Mouse (Mus musculus): ENCODE measurements around the gene Sparcl1. TPM values are rescaled to one million over a fixed set of nuclear protein-coding genes. Genes with fewer than 3 reads are reported as not detected.

Gene Sparcl1
- total RNA-seq, 2 experiments from 2014 or later = 125 to 142 TPM

GRCm38 (mm10) chr5:104071048-104071447, 42.5 kb downstream of the Sparcl1 start:
- intact Hi-C loops (cut with DNase I) = loop anchor here (5.0 kb wide), 1 partner anchor 271 kb away; no protein-coding TSS in a partner anchor
- no peak for DNase-seq

- intact Hi-C loops (cut with DNase I) = no loop called here
- DNase-seq = no peak
Observed at GRCm38 (mm10) chr5:104068751-104069150, 44.8 kb downstream of the Sparcl1 start.

- no peak for DNase-seq
- intact Hi-C loops (cut with DNase I) = no loop called here
Observed at GRCm38 (mm10) chr5:104062773-104063551, 50.6 kb downstream of the Sparcl1 start.

- no peak for DNase-seq
- intact Hi-C loops (cut with DNase I) = no loop called here
Observed at GRCm38 (mm10) chr5:104061936-104062772, 51.4 kb downstream of the Sparcl1 start.

GRCm38 (mm10) chr5:104060429-104060828, 53.1 kb downstream of the Sparcl1 start:
- intact Hi-C loops (cut with DNase I) = no loop called here
- no peak for DNase-seq

GRCm38 (mm10) chr5:104059628-104060027, 53.9 kb downstream of the Sparcl1 start:
- intact Hi-C loops (cut with DNase I) = loop anchor here (5.0 kb wide), 1 partner anchor 57 kb away; no protein-coding TSS in a partner anchor
- DNase-seq = no peak

GRCm38 (mm10) chr5:104058021-104058420, 55.5 kb downstream of the Sparcl1 start:
- peak; percentile 43 to 53 for DNase-seq
- intact Hi-C loops (cut with DNase I) = loop anchor here (5.0 kb wide), 1 partner anchor 56 kb away; no protein-coding TSS in a partner anchor

GRCm38 (mm10) chr5:104056295-104056694, 57.2 kb downstream of the Sparcl1 start:
- no peak for DNase-seq
- intact Hi-C loops (cut with DNase I) = loop anchor here (5.0 kb wide), 1 partner anchor 54 kb away; no protein-coding TSS in a partner anchor

GRCm38 (mm10) chr5:104055816-104056215, 57.7 kb downstream of the Sparcl1 start:
- DNase-seq = no peak
- intact Hi-C loops (cut with DNase I) = loop anchor here (5.0 kb wide), 1 partner anchor 54 kb away; no protein-coding TSS in a partner anchor

GRCm38 (mm10) chr5:104054938-104055337, 58.6 kb downstream of the Sparcl1 start:
- intact Hi-C loops (cut with DNase I) = loop anchor here (5.0 kb wide), 1 partner anchor 53 kb away; no protein-coding TSS in a partner anchor
- no peak for DNase-seq

- DNase-seq = no peak
- intact Hi-C loops (cut with DNase I) = no loop called here
Observed at GRCm38 (mm10) chr5:104052956-104053355, 60.6 kb downstream of the Sparcl1 start.

GRCm38 (mm10) chr5:104048139-104048538, 65.4 kb downstream of the Sparcl1 start:
- intact Hi-C loops (cut with DNase I) = no loop called here
- DNase-seq = no peak

GRCm38 (mm10) chr5:104047200-104048105, 66.1 kb downstream of the Sparcl1 start:
- intact Hi-C loops (cut with DNase I) = no loop called here
- no peak for DNase-seq

GRCm38 (mm10) chr5:104046256-104047199, 67.0 kb downstream of the Sparcl1 start, which contains the start of gene Nudt9:
Gene Nudt9, plus strand, starts transcription at chr5:104046306.
- intact Hi-C loops (cut with DNase I) = no loop called here
- peak; percentile 92 to 96 for DNase-seq

GRCm38 (mm10) chr5:104043704-104044103, 69.8 kb downstream of the Sparcl1 start:
- DNase-seq = no peak
- intact Hi-C loops (cut with DNase I) = no loop called here

GRCm38 (mm10) chr5:104042906-104043305, 70.6 kb downstream of the Sparcl1 start:
- intact Hi-C loops (cut with DNase I) = no loop called here

GRCm38 (mm10) chr5:104039154-104039932, 74.2 kb downstream of the Sparcl1 start:
- intact Hi-C loops (cut with DNase I) = loop anchor here (2.0 kb wide), 1 partner anchor 41 kb away; no protein-coding TSS in a partner anchor
- DNase-seq = no peak

More at GRCm38 (mm10) chr5:104042906-104043305, 70.6 kb downstream of the Sparcl1 start:
- DNase-seq = no peak

GRCm38 (mm10) chr5:104036686-104037085, 76.8 kb downstream of the Sparcl1 start:
- intact Hi-C loops (cut with DNase I) = no loop called here
- no peak for DNase-seq
